Mouse (Mus musculus) brain, embryonic 14.5 days (tissue): ENCODE data around the gene Skp2. TPM values are rescaled to one million over a fixed set of nuclear protein-coding genes. Genes with fewer than 3 reads are reported as not detected.

Experiments
- DNase-seq: peaks from one replicate; pipeline ENCODE4 v3.0.0-alpha.2; 2011; ENCODE audit warnings: low read depth
- CTCF ChIP-seq: fragments of 200-500 bp; IDR thresholded peaks from 2 replicates; pipeline ENCODE4 v1.5.1; 2012; ENCODE audit warnings: inconsistent platforms, mild to moderate bottlenecking, moderate library complexity, borderline replicate concordance; ENCODE audit not compliant: insufficient read depth, insufficient read length; ENCODE audit errors: extremely low read depth
- POLR2A ChIP-seq: fragments of 200-500 bp; IDR thresholded peaks from 2 replicates; pipeline ENCODE4 v1.6.1; 2012; ENCODE audit warnings: mild to moderate bottlenecking, inconsistent platforms, borderline replicate concordance; ENCODE audit not compliant: poor library complexity, insufficient read depth, insufficient read length, severe bottlenecking; ENCODE audit errors: extremely low read depth
- polyA plus RNA-seq: library from polyadenylated mRNA; depleted of rRNA; stranded (reverse); fragments of >200 nt; gene quantifications from 2 replicates; pipeline ENCODE4 v1.2.3, GENCODE M21; 2012

Gene Skp2
- polyA plus RNA-seq, 1 experiment: 15.7 TPM

DNA sequence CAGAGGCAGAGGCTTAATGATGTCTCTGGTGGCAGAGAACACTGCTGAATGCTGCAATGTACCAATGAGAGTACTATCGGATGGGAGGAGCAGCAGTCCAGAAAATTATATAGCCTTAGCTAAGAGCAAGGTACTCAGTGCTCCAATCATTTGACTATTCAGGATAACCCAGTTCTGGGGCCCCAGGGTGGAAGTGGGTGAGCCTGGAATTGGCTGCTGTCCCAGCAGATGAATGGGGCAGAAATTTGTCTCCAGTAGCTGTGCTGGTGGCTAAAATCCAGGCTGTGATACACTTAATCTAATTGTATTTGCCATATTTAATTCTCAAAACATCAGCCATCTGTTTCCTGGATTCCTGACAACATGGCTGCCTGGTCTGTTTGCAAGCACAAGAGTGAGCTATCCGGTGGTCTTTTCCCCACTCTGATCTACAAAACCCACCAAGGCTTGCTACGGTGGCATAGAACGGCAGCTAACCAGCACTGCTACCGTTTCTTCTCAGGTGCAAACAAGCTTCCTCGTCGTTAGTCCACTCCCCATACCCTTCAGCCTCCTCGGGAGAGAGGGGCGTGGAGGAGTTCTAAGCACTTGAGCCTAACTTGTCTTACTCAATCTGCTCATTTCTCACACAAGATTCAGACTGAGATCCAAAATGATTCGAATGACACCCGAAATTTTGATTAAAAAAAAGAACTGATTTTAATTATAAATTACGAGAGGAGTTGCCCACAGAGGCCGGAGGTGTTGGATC lies 22.4 kb downstream of the Skp2 start:
- TF ChIP-seq CTCF (no peak), POLR2A (no peak)

DNA sequence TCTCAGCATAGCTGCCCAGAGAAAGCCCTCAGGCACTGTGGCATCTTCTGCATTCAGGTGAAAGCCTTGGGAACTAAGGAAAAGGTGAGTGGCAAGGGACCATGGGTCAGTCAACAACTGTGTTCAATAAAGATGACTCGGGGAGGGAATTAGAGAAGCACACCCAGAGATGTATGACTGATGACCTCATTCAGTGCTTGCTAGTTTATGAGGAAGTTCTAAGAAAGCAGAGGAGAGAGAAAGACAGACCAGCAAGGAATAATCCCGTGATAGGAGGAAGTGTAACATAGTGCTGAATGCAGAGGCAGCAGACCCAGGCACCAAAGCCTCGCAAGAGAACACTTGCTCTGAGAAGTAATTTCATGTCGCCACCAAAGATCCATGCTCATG lies 23.7 kb downstream of the Skp2 start:
- DNase-seq: no peak
- TF ChIP-seq CTCF: no peak
- TF ChIP-seq POLR2A: no peak

More for the DNA sequence above, 22.4 kb downstream of the Skp2 start:
- peak; percentile 70 for DNase-seq

DNA sequence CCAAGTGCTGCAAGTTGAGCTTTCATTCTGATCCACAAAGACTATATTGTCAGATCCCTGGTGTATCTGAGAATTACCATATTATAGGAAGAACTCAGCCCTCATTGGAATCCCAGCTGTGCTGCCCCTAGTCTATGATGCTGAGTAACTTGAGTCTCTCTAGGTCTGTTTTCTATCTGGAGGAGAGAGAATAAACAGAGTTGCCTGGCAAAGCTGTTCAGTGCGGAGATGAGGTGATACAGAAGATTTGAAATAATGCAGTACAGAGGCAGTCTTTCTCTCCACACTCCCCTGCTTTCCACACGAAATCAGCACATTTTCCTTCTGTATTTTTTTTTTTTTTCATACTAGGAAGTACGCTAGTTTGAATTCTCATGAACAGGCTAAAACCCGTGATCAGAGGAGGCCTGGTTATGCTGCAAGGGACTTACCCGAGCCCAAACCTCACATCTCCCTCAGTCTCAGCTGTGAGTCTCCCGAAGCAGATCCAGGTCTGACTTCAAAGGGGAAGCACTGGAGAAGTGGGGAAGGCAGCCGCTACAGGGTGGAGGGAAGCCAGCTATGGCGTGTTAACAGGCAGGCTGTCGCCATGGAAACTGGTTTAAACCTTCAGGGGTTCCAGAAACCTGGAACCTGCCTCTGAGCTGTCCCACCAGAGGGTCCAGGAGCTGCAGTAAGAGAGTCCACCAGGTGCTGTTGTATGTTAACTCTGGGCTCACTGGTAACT lies 24.3 kb downstream of the Skp2 start:
- peak; percentile 62 for DNase-seq
- TF ChIP-seq CTCF (no peak), POLR2A (no peak)

DNA sequence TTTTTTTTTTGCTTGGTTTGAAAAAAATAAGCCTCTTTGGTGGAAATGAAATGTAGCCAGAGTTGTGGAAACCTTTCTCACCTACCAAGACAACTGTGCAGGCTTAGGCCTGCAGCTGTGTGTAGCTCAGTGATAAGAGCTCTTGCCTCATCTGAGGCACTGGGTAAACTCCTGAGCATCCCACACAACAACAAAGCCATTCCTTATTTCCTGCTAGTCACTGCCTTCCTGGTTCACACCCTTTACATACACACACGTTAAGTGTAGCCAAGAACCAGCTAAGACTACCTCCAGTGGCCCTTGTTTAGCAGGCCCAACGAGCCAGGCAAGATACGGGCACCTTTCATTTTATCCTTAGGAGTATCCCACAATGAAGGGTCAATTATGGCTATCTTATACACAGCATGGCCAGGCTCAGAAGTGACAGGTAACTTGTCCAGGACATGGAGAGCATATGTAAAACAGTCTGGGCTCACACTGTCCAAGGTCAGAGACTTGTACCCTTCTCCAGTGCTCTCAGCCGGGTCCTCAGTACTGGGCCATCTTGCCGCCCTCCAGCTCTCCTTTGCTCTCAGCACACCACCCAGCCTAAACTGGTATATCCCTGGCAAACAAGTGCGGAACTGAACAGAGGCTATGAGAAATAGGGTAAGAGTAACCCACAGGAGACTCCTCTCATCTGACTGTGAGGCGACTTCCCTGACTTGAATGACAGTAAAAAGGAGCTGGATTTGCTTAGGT lies 28.0 kb downstream of the Skp2 start:
- TF ChIP-seq CTCF (no peak), POLR2A (no peak)
- DNase-seq: no peak

DNA sequence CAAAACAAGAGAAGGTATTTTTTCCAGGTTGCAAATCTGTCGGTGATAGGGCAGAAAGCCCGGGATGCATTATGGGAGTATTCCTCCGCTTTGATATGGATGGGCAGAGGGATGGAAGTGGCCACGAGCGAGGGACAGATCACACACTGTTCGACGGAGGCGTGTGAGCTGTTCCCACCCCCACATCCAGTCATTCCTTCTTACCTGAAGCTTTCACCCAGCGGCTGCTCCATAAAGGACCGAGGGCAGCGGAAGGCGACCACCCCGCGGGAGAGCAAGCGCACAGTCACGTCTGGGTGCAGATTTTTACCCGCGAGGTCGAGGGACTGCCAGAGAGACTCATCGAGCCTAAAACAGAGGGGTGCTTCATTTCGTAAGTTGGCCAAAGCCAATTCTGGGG lies 30.4 kb downstream of the Skp2 start:
- no peak for TF ChIP-seq CTCF
- TF ChIP-seq POLR2A: no peak
- DNase-seq: no peak

DNA sequence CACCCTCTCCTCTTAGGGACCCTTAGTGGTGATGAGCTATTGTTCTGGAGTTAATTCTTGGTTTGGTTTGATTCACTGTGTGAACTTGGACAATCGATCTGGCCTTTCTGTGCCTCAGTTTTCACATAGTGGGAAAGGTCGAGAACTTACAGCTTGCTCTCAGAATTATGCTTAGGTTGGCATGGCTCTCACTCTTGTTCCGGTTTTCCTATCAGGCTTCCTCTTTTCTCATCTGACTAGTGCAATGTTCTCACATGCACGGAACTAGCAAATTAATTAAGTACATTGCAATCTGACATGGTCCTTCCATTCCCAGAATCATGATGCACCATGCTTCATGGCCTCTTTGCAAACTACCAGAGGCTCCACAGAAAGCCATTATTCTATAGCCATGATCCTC lies 32.2 kb downstream of the Skp2 start:
- DNase-seq: no peak
- TF ChIP-seq POLR2A: no peak
- no peak for TF ChIP-seq CTCF

DNA sequence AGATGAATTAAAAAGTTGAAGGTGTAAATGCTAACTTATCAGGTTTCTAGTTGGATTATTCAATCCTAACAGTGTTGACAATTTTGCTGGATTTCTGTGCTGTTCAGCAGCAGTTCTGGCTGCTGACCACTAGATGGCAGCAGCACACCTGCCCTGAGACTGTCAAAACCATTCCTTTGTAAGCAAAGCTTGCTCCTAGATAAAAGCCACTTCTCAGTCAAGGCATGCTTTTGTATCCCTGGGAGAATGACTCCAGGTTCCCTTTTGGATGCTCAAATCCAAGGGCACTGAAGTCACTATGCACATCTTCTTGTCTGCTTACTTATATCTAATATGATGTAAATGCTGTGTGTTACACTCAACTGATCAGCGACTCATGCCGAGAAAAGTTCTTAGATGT lies 35.1 kb downstream of the Skp2 start:
- peak; percentile 91 for TF ChIP-seq CTCF
- TF ChIP-seq POLR2A: no peak
- DNase-seq: peak; percentile 83

DNA sequence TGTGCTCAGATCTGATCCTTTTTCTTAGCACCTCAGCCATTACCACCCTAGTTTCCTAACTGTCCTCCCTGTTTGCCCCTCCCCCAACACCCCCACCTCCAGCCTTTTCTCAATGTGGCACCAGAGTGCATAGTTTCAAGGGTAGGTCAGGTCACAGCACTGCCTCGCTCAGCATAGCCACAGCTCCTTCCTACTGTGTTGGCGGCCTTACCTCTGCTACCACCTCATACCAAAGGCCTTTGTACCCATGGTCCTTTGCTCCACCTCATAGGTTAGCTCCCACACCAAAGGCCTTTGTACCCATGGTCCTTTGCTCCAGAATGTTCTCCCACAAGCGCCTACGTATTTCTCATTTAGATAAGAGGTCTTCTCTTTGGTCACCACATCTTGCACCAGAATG lies 36.4 kb downstream of the Skp2 start:
- DNase-seq: no peak
- TF ChIP-seq CTCF: no peak
- no peak for TF ChIP-seq POLR2A

DNA sequence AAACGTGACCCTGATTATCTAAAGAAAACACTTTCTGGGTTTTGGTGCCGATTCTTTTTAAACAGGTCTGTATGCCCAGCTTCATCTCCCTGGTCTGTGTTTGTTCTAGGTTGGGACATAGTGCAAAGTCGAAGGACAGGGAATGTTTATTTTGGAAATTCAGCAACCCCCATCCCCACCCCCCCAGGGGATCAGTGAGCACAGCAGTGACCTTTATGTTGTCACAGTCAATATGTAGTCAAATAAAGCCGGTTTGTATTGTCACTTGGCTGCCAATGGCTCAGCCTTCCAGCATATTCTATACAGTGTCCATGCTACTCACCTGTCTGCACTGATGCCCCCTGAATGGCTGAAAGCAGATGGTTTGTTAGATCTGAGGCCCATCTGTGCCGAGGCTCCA lies 40.6 kb downstream of the Skp2 start:
- no peak for DNase-seq
- no peak for TF ChIP-seq POLR2A
- no peak for TF ChIP-seq CTCF

DNA sequence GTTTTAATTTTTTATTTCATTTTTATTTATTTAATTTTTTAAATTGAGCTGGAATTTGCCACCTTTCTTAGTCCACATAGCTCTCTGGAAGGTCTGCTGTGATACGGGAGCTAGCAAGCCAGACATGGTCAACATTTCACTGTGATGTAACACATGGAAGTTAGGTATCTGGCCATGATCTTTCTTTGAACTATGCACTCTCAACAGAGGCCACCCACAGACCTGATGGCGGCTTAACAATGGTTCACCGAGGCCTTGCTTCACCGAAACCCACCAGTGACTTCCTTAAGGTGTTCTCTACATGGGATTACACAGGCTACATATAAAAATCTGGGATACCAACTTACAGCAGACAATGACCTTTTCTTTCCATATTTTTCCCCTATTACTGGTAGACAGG lies 41.1 kb downstream of the Skp2 start:
- no peak for DNase-seq
- TF ChIP-seq CTCF (no peak), POLR2A (no peak)

DNA sequence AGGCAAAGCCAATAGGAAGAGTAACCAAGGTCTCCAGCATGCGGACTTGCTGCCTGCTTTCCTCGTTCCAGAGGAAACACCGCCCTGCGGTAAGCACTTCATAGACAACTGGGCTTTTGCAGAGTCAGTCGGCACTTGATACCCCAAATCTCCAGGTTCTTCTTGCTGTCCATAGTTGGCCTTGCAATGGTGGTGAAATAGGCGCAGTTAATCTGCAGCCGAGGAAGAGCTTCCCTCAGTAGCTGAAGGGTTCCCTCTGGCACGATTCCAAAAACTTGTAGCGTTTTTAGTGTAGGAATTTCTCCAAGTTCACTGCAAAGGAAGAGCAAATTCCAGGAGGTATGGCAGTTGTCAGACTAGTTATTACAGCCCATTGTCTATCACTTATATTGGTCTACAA lies 41.7 kb downstream of the Skp2 start:
- no peak for TF ChIP-seq CTCF
- TF ChIP-seq POLR2A: no peak
- no peak for DNase-seq

DNA sequence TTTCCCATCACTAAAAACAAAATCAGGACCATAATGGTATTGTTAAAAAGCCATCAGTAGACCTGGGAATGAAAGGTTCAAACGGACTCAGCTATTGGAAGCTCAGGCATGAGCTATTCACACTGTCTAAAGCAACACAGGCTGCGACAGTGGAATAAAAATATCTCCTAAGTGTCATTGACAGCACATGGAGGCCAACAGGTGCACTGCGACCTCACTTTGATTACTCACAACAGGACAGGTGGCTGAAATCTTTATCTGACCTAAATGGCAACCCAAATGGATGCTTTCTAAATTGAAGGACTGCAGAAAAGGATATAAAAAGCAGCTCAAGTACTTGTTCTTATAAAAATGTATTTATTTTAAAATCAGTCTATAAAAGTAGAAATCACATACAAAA lies 43.6 kb downstream of the Skp2 start:
- no peak for TF ChIP-seq CTCF
- no peak for TF ChIP-seq POLR2A
- DNase-seq: no peak
